Mouse (Mus musculus) adrenal gland, adult 2 months (tissue): ENCODE measurements at regions not wholly inside any gene's neighbourhood (a gene's known extent, or its start where the extent isn't known, plus 50 kb on each side); places are given as distances from the start of the nearest gene placed in this dataset.
A peak's percentile ranks its signal among the peaks of the same experiment; 100 is the strongest.

Experiments
- DNase-seq: peaks from one replicate; pipeline ENCODE4 v3.0.0; 2021

DNA sequence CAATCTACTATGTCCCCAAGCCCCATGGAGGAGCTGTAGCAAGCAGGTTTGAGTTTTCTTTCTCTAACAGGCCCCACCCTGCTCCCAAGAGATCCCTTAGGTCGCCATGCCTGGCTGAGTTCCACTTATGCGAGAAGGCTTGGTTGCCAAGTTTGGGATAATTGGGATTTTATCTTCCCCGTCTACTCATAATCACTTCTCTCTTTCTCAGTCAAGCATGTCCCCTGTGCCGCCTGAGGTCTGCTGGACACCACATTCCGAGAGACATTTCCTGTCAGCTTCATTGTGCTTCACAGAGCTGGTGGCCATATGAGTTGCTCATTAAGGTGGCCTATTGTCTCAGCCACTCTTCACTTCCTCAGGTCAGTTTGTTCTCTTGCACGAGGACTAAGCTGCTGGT, 234.5 kb upstream of the Wscd1 start:
- DNase-seq: no peak

DNA sequence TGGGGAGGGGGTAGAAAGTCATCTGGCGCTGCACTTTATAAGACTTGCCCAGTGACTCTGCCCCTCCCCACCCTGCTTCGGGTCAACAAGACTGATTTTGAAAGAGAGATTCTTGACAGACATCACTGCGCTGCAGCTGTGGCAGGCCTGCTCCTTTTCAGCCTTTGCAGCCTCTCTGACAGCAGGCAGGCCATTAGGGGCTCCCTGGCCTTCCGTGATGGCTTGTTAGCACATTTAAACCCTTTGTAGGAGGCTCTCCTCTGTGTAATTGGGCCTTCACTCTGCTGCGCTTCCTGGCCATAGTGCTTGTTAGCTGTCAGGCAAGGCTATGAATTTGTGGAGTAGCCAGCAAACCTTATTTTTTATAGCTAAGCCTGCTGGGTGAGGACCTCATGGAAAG, 232.3 kb upstream of the Wscd1 start:
- no peak for DNase-seq

DNA sequence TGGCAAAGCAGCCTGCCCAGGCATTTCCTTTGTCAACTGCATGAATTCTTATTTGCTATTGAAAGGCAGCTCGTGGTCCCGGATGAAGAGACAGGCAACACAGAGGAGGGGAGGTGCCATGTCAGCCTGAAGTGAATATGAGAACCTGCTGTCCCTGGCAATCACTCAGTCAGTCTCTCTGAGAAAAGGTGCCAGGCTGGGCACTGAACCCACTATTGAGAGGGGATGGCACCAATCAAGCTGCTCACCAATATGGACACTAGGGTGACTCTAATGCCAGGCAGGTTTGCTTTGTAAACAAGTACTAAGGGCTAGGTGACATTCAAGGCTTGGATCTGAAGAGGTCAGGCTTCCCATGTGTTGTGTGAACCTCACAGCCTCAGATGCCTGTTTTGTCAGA, 222.0 kb upstream of the Wscd1 start:
- no peak for DNase-seq

DNA sequence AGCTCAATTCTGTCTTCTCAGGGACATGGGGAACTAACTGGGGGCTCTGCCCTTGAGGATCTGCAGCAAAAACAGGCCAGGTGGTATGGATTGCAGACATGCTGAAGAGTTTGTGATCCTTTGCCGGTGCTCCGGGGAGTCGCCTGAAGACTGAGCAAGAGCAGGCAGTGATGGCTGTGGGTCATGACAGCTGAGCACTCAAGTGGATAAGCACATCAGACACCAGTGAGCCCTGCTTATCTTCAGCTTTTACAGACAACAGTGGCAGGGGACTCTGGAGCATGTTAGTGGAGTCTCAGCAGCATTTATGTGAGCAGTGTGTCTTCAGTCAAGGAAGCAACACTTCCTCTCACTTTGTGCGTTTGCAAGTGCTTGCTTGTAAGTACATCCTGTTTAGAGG, 221.1 kb upstream of the Wscd1 start:
- DNase-seq: no peak

DNA sequence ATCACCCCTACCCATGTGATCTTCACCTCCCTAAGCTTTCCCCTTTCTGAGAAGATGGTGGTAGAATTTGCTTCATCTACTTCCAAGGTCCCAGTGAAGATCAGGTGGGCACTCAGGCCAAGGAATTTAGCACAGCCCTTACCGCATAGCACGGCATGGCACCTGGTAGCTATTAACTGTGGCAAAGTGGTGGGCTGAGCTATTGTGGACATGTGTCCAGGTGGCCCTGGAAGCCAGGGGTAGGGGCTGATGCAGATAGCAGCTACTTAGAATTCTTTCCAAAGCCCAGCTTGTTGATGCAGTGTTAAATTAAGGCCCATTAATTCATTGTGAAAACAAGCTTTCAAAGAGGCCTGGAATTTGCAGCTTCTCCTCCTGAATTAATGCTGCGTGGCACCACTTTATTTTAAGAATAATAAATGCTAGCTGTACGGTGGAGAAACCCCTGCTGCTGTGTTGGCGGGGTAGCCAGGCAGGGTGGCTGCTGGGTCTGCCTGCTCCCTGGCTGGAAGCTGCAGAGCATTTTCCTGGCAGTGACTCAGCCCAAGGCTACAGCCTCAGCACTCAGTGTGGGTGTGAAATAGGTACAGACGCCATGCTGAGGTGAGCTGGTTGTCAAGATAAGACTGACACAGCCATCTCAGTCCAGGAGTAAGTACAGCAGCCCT, 208.4 kb upstream of the Wscd1 start:
- DNase-seq: peak; percentile 35

DNA sequence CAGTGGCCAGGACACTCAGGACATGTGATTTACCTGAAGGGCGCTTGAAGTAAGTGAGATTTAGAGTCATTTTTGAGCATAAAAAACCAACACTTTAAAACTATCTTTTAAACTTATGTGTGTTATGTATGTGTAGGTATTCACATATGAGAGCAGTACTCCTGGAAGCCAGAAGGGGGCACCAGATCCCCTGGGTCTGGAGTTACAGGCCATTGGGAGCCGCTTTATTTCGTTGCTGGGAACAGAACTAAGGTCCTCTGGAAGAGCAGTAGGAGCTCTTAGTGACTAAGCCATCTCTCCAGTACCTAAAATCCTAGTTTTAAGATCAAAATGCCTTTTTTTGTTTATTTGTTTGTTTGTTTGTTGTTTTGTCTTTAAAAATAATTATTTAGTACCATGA, 192.3 kb upstream of the Wscd1 start:
- no peak for DNase-seq

DNA sequence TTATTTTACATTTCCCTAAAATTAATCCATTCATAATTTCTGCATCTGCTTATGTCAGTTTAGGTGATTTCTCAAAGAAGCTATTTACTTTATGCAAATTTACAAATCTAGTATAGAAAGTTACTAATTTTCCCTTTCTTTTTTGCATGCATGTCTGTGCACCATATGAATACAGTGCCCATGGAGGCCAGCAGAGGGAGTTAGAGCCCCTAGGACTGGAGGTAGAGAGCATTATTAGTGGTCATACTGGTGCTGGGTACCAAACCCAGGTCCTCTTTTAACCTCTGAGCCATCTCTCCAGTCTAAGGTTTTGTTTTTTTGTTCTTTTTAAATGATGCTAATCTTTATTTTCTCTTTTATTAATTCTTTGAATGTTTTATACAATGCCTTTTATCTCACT, 184.9 kb upstream of the Wscd1 start:
- no peak for DNase-seq

DNA sequence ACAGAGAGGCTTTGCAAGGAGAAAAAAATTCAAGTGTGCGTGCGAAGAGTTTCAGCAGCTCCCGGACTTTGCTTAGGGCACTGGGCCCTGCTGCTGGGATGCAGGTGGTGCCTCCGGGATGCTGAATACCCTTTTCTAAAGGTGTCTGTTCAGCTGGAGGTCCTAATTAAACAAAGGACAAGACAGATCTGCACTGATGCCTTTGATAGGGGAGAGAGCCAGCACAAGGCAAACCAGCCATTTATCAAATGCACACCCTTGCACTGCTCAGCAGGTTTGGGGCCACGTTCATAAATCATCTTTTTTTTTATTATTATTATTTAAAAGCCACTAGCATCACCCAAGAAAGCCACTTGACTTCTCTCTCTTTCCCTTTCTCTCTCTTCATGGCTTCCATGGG, 172.9 kb upstream of the Wscd1 start:
- no peak for DNase-seq

DNA sequence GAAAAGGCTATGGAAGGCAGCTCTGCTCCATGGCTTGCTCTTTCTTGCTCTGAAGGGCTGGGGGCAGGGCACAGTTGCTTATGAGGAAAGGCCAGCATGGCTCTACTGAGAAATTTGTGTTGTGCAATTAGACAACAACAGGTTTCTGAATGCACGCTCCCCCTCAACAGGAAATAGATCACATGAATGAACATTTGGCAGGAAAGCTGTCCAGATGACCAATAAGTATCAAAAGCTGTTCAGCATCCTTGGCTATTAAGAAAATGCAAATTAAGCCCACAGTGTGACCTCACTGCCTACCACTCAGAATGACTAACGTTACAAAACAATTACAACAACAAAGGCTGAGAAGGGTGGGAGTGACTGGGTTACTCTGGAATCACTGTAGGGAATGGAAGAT, 167.9 kb upstream of the Wscd1 start:
- DNase-seq: no peak

DNA sequence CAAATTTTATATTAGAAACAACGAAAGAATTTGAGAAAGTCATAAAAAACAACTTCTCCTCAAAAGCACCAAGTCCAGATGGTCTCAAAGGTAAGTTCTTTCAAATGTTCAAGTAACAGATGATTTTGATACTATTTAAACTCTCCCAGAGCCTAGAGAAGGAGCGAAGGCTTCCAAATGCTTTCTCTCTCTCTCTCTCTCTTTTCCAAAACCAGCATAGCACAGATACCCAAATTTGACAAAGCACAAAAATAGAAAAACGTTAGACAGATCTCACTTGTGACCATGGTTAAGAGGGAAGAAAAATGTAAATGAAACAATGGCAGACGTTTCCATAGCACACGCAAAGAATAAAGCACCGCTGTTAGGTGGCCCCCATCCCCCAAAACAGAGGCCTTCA, 158.7 kb upstream of the Wscd1 start:
- no peak for DNase-seq

DNA sequence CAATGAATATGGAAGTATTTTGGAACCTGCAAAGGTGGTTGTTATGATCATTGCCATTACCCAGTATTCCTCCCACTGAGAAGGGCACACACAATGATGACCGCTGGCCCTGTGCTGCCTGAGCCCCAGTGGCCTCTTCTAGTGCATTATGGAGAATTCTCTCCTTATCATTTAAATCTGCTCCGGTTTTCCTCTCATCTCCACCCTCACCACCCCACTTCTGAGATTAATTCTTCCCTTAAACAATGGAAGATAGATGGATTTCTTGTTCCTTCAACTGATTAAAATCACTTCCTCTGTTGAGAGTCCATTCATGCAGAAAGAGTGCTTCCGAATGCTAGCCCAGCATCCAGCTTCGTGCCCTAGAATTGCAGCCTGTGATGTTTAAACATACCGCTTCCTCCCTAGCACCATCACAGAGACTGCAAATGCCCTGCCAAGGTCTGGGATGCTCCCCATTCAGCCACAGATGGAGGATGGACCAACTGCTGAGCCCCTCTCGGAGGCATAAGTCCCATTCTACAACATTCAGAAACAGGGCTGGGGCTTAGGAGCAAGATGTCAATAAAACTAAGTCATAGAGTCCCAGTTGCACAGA, 155.4 kb upstream of the Wscd1 start:
- no peak for DNase-seq

DNA sequence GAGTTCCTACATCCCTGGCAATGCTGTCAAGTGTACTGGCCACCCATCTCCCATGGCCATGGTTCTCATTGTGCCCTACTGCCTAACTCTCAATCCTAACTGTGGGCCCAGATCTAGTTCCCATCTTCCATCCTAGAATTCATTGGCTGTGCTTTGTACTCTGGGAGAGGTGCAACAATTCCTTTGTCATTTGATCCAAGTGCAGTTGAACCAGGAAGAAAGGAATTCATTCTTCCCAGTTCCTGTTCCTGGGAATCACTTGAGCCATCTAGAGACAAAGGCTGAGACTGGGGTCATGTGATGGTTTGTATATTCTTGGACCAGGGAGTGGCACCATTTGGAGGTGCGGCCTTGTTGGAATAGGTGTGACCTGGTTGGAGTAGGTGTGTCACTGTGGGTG, 152.0 kb upstream of the Wscd1 start:
- DNase-seq: no peak

DNA sequence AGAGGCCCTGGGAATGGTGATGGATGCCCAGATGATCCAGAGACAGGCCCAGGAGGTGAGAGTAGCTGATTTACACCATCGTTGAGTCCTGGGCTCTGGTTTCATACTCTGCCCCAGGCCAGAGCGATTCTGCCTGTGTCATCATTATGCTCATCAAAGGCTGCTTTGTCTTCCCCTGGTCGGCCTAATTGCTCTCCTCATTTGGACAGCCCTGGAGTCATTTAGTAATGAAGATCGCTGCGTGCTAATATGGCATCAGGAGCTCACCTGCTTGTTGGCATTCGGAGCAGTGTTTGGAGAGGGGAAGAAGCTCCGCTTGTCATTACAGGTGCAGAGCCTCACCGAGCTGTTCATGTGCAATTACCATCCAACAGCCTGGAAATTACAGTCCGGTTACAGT, 138.9 kb upstream of the Wscd1 start:
- DNase-seq: no peak

DNA sequence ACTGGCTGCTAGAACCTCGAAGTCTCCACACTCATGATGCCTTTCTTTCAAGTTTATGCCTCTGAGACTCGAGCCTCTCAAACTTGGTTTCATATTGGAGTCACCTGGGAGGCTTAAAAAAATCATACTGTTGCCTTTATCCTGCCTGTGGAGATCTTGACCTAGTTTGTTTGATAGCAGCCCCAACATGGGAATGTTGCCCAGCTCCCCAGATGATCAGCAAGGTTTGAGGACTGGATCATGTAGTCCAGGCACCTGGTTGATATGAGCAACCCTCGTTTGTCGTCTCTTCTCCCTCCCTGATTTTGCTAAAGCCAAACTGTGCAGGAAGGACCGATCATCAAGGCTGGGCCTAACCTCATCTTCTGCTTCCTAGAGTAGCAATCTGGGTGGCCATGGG, 134.2 kb upstream of the Wscd1 start:
- no peak for DNase-seq

DNA sequence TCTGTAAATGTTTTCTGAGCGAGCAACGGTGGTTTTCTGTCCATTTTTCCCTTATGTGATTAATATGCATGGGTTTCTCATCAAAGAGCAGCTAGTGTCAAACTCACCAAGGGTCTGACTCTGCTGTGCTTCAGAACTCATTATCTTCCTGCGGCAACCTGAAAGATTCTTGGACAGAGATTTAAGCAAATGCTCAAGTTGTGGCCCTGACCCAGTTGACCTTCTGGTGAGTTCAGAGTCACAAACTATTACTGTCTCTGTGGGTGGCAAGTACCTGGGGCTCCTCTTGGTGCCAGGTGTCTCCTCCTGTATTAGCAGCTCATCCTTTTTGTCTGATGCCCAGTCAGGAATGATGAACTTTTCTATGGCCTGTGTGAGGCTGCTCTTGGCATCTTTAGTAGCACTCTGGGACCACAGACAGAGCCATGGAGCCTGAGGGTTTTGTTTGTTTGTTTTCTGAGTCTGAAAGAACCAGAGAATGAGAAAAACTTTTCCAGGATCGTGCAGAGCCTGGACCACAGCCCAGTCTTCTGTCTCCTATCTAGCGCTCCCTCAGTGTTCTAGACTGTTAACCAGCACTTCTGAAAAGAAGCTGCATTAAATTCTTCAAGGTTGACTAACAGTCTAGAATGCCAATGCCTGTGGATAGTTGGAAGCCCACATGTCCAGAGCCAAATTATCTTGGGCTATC, 124.1 kb upstream of the Wscd1 start:
- DNase-seq: peak; percentile 27

DNA sequence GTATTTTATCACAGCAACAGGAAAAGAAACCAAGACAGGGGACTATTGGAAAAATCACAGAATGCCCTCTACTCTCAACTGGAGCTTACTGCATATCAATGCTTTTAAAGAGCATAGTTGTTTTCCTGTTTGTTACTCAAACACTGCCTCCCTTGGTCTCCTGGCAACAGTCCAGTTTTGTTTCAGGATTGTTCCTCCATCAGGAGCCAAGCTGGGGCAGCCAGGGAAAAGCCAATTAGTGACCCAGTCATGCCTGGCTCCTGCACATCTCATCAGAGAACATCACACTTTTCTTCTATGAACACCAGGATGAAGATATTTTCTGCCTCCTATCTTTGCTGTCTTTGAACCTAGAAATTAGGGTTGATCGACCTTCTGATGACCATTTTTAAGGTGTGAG, 113.6 kb upstream of the Wscd1 start:
- no peak for DNase-seq

DNA sequence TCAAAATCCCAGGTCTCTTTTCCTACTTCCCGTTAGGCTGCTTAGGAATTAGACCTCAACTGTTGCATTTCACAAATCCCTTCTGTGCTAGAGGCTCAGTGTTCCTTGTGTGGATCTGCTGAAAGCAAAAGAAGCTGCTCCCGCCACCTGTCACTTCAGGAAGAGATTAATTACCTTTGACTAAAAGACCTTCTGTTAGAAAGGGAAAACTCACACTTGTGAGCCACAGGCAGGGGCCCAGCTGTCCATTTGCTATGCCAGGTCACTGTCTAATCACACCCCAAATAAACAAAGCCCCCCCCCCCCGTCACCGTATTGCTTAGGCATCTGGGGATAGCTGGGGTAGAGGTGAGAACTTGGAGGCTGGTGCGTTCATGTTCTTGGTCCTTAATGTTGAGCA, 112.9 kb upstream of the Wscd1 start:
- no peak for DNase-seq

DNA sequence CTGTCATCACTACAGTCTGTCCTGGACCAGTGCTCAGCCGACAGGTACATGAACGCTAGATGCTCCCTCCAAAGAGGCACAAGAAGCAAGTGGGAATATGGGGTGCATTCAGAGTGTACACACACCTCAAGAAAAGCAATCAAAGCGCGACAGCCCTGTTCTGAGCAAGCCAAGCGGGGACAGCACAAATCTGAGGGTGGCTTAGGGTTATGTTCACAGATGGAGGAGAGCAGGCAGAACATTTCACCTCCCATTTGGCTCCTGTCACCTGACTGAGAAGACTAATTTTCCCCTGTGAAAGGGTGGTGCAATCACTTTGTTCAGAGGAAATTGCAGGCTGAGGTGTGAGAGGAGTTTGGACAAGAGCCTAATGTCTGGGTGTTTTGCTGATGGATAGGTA, 106.8 kb upstream of the Wscd1 start:
- no peak for DNase-seq

DNA sequence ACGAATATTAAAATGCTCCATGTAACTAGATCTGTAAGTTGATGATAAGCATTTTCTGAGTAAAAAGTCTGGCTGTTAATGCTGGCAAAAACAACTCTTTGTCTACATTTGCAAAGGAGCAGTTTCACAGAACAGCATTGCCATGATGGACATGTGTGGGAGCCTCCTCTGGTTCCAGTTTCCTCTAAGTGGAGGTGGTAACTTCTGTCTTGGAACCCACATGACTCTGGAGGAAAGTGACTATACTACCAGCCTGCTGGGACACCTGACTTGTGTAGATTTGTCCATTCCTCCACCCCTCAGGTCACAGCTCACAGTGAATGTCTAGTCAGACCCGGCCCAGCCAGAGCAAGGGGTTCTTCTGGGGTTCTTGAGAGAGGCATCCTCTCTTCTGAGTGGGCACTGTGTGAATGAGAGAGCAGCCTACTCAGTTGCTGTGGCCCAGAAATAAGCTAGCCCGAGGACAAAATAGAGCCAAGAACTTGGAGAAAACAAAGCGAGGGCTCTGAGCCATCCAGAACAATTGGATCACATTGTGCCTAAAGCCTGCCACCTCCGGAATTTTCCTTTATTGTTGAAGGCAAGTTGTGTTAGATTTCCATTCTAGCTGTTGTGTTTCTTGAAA, 97.9 kb upstream of the Wscd1 start:
- DNase-seq: no peak

DNA sequence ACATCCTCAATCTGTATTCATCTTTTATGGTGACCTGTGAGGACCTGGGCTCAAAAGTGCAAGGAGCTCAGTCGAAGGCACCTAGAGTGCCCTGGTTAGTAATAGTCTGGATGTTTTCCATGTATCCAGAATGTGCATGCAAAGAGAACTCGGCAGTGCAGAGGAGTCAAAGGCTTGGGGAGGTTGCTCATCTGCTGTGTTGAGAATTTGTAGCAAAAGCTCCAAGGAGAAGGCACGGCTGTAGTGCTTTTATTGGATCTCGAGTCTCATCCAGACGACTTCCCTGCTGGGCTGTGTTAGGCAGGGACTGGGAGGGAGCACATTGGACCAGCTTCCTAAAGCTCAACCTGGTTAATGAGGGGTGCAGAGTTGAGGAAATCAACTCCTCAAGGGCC, 97.3 kb upstream of the Wscd1 start:
- DNase-seq: no peak

DNA sequence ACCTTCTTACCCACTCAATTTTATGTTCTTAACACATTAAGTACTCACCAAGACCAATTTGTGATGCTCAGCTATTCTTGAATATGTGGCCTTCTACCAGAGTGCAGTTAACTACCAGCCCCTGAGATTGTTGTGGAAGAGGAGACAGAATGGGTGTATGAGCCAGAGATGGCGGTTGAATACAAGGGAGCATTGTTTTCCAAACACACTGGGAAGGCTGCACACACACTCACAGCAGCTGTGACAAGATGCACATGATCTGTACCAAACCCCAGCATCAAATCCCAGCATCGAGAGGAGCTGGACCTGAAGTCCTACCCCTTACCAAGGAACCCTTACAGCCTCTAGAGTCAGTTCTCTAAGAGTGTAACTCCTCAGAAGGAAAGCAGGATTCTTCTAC, 91.4 kb upstream of the Wscd1 start:
- no peak for DNase-seq

DNA sequence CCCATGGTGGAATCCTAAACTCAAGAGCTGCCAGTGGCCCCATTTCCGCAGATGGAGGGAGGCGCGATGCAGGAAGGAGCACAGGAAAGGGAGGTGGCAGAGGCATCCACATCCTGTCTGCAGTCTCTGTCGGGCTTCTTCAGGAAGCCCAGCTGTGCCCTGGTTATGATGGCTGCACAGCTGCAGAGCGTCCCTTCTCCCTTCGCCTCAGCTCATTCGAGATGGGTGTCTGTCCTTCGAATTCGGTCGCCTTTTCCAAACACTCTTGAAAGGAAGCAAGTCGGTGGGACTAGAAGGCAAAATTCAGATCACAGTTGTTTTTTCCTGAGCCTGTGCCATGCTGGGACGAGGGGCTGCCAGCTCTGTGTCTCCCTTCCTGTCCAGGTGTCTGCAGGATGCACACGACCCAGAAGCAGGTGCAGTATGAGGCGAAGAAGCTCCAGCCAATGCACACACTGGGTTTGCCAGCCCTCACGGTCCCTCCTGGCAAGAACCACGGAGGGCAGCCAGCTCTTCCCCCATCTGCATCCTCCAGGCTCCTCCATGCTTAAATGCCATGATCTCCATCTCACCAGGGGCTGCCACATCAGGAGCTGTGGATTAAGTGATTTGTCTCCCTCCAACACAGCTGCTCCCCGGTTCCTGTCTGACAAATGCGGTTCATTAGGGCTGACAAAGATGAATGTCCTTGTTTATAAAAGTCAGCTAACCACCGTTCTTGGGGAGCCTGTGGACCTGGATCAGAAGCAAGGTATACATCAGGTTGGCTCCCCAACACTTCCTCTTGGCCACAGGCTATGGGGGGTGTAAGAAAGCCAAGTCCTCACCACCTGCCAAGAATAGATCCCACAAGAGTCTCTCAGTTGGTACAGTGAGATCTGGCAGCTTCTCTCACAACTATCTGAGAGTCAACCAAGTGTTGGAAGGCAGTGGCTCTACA, 79.3 kb upstream of the Wscd1 start:
- no peak for DNase-seq
